Mouse (Mus musculus): ENCODE results near the gene Abca14. TPM values are rescaled to one million over a fixed set of nuclear protein-coding genes. Genes with fewer than 3 reads are reported as not detected.
A peak's percentile ranks its signal among the peaks of the same experiment; 100 is the strongest.

Abca14 gene
- total RNA-seq (2021), result not detected

DNA sequence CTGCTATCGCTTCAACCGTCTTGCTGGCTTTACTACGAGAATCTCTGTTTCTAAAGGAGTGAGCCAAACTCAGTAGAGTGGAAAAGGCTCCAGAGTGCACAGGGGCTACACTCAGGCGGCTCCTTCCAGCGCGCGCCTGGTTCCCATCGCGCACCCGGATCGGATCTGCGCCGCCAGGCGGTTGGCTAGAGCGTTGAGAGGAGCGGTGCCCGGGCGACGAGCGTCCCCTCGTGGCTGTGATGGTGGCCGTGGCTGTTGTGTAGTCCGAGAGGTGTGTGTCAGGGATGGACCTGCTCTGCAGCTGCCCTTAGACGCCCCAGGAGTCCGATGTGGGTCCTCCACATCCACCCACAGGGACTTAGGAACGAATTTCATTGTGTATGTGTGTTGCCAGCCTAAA lies at the start of gene Abca14:
Gene Abca14, plus strand, starts transcription at position 173 of the 400 bp plus-strand sequence.
- intact Hi-C loops (cut with DNase I), result loop anchor here (1.0 to 10.0 kb wide), 5 partner anchors 80 to 529 kb away; partner anchors contain the start of genes Abca15 and Dnah3
- DNase-seq (ENCODE audit: low spot score in 2 of 2), result peak; percentile 86

DNA sequence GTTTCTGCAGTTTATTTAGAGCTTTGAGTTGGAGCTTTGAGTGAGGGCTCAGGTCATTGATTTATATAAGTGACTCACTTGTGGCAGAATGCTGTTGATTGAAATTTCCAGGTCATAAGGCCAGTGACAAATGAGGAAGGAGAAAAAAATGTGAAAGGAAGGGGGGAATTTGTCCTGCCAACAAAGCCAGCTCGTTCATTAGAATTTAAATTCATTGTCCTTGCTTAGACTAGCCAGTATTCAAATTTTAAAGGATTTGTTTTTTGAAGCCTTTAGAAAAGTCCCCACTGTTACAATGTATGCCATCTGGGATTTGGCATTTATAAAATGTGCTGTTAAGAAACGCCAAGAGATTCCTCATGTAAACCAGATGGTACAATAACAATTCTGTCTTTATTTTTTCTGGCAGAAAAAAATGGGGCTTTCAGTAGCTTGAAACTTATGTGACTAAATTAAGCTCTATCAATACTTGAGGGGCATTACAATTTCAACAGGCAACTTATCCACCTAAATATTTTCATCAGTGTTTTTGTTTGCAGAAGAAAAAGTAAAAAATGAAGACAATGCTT lies 46.8 kb upstream of the Abca14 start:
- no peak for DNase-seq (ENCODE audit: low spot score in 2 of 2)
- intact Hi-C loops (cut with DNase I), result no loop called here

DNA sequence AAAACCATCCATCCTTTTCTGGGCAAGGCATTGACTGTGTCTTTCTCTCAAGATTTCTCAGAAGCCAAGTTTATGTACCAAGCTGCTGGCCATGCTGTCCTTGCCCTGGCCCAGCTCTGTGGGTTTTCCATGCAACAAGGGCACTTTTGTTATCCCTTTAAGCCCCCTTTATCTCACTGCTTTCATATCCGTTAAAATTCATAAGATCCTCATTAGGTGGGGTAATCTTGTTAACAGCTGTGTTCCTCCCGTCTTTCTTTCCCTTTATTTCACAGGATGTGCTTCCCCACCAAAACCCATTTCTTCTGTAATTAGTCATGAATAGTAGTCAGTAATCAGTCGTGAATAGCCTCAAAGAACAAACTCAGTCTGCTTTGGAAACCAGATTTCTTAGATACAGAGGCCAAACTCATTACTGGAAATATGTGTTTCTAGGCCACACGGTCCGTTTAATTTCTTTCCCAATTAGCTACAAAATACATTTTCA lies 46.1 kb upstream of the Abca14 start:
- DNase-seq (ENCODE audit: low spot score in 2 of 2), result no peak
- intact Hi-C loops (cut with DNase I), result no loop called here

DNA sequence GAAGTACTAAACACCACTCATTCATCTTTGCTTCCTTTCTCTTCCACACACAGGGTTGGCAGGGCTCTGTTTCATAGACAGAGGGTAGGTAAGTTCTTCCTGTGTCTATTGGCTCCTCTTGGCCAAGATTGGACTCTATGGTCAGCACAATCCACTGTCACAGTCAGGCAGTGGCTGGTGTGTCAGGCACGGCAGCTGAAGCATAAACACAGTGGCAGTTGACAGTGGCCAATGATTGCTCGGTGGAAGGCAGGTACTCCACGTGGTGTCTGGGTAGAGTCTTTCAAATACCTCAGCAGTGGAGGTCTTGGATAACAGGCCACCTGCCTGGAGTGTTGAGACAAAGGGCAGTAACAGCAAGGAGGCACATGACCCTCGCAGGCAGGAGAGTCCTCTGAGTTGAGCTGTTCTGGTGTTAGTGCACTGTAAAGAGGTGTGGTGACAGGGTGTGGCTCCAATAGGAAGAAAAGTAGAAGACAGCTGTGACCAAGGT lies 45.6 kb upstream of the Abca14 start:
- no peak for DNase-seq (ENCODE audit: low spot score in 2 of 2)
- intact Hi-C loops (cut with DNase I), result no loop called here

DNA sequence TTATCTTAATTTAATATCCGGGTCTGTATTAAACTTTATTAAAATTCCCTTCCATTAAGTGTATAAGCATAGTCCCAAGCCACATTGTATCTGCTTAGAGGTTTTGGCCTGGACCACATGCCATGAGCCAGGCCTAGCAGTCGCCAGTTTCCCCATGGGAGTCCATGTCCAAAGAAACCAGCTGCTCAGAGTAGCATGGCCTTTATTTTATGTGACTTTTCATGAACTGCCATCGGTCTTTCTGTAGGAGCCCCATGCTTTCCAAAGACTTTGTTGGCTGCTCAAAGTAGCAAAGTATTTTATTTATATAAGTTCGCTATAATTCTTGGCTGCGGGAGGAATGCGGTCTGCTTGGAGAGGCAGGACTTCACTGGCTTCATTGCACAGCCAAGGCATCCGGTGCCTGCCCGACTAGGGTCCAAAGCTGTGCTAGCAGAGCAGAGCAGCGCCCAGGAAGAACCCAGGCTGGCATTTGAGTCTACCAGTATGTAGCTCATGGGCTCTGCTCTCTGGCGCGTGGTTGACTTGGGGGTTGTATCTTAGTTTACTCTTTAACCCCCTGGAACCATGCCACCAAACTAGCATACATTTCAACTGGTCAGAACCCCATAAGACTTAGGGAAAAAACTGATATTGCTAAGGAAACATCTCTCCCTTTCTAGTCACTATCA lies 40.0 kb upstream of the Abca14 start:
- DNase-seq (ENCODE audit: low spot score in 2 of 2), result no peak
- intact Hi-C loops (cut with DNase I), result no loop called here

DNA sequence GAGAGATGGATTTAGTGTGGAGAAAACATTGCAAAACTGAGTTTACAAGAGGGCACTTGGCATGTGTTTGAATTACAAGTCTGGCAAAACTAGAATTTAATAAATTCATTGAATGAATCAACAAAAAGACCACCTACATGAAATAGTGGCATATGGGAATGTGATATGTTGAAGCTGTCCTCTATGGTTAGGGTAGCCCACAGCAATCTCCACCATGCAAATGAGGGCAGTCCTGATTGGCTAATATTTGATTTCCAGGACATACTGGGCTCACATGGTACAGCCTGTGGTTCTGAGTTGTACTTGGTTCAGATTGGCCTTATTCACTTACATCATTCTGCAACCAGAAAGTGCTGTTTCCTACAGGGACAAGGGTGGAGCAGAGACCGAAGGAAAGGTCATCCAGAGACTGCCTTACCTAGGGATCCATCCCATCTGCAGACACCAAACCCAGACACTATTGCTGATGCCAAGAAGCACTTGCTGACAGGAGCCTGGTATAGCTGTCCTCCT lies 31.5 kb upstream of the Abca14 start:
- no peak for DNase-seq (ENCODE audit: low spot score in 2 of 2)
- intact Hi-C loops (cut with DNase I), result no loop called here

DNA sequence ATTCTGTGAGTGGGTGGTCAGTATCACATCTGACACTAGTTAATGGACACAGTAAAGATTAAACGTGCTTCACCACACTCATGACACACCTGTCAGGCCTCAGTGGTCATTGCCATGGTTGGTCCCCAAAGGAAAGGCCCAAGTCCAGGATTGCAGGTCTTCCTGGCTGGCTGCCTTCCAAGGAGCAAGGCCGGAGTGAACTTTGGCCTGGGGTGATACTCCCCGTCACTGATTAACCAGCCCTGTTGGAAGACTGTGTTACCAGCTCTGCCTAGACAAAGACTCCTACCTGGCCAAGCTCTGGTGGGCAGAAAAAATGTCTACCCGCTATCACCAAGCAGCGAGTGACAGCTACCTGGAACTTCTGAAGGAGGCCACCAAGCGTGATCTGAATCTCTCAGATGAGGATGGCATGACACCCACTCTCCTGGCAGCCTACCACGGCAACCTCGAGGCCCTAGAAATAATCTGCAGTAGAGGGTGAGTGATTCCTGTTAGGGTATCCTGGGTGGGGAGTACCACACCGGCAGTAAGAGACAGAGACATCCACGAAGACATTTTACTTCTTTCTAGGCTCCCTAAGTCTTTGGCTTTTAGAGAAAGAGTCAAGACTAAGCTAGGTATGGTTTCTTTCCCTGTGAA lies 30.0 kb upstream of the Abca14 start, which contains the start of gene Anks4b:
Gene Anks4b, plus strand, starts transcription at position 256 of the 642 bp plus-strand sequence.
- DNase-seq (ENCODE audit: low spot score in 2 of 2), result no peak
- intact Hi-C loops (cut with DNase I), result no loop called here

DNA sequence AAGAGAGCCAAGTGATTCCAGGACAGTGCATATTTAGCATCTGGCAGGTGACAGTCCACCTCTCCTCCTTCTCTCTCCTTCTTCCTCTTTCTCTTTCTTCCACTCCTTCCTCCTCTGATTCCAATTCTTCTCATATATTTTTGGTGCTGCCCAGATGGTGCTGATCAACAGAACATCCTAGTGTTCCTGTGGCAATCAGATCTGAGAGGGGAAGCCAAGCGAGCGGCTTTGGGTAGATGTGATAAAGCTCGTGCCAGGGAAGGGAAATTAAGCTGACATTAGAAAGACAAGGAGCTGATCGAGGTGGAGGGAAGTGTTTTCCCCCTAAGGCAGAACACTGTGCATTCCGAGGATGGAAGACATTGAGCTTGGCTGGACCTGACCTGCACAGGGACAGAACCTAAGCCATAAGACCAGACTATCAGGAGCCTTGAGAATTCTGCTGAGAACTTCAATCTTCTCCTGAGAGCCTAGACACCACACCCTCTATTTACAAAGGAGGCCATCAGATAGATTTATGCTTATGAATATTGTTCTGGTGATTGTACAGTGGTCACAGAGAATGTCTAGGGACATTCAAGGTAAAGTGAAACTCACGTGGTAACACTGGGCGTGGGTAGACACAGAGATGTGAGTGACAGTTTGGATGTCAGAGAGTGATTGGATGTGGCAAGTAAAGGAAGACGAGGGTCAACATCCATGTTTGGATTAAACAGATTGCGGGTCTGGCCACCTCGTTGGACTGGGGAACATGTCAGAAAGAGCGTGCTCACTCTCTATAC lies 28.8 kb upstream of the Abca14 start:
- DNase-seq (ENCODE audit: low spot score in 2 of 2), result no peak
- intact Hi-C loops (cut with DNase I), result no loop called here

DNA sequence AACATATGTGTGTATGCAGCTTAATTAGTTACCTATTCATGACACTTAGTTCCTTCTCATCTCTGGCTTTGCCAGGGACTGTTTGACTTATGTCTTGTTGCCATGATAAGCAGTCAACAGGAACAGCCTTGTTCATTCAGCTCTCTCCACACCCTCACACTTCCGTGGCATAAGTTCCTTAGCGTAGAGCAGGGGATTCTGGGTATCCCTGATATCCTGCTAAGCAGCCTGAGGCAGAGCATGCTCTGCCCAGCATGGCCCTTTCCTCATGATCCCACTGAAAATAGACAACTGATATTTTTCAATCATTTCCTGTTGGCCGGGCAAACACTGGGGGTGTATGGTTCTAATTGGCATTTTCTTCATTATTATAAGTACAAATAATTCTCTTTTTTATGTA lies 26.1 kb upstream of the Abca14 start:
- no peak for DNase-seq (ENCODE audit: low spot score in 2 of 2)
- intact Hi-C loops (cut with DNase I), result no loop called here

DNA sequence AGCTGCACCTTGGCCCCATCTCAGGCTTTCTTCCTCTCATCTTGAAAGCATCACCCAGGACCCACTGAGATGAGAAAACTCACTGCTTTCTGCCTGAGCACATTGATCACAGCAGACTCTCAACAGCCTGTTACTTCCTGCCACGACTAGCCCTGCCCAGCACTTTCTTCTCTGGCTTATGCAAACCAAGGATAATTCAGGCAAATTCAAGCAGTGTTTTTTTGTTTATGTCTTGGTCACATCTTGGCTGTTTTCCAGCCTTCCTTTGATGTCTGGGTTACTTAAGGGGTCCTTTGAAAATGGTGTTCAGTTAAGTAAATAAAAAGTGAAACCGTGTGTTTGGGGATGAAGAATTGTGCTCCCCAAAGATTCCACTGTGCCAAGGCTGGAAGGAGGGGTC lies 24.8 kb upstream of the Abca14 start:
- DNase-seq (ENCODE audit: low spot score in 2 of 2), result no peak
- intact Hi-C loops (cut with DNase I), result no loop called here

DNA sequence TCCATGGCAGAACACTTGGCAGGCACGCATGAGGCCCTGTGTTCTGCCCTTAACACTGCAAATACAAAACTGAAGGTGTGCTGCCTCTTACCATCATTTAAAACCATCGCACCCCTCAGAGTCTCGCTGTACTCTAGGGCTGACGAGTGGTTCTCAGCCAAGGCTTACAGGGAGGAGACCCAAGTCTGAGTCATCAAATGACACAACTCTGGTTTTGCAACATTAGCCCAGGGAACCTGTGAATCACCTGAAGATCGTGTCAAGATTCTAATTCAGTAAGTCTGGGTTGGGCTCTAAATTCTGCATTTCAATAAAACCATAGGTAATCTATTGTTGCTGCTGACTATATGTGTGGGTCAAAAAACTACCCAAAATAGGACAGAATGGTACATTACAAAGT lies 23.2 kb upstream of the Abca14 start:
- no peak for DNase-seq (ENCODE audit: low spot score in 2 of 2)
- intact Hi-C loops (cut with DNase I), result no loop called here

DNA sequence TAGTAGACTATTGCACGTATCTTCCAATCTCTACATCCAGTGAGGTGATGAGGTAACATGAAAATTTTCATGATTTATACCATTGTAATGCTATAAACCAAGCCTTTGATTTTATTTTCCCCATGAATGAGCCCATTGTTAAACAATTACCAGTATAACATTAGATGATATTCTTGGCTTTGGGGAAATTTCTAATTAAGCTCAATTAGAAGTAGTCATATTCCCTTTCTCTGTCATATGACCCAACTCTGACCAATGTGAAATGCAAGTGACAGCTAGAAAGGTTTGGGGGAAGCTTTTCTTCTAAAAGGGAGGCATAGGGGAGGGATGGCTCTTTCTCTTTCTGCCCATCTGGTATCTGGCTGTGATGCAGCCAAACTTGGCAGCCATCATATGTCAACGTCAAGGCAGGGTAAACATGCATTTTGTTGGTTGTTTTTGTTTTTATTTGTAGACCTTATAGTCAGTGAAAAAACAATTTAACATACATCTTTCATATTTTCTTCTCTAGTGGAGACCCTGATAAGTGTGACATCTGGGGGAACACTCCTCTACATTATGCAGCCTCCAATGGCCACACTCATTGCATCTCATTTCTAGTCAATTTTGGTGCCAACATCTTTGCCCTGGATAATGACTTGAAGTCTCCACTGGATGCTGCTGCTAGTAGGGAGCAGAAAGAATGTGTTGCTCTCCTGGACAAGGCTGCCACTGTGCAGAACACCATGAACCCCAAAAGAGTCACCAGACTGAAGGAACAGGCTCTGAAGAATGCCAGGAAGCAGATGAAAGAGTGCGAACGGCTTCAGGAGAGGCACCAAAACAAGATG lies 22.1 kb upstream of the Abca14 start:
- intact Hi-C loops (cut with DNase I), result no loop called here
- no peak for DNase-seq (ENCODE audit: low spot score in 2 of 2)

DNA sequence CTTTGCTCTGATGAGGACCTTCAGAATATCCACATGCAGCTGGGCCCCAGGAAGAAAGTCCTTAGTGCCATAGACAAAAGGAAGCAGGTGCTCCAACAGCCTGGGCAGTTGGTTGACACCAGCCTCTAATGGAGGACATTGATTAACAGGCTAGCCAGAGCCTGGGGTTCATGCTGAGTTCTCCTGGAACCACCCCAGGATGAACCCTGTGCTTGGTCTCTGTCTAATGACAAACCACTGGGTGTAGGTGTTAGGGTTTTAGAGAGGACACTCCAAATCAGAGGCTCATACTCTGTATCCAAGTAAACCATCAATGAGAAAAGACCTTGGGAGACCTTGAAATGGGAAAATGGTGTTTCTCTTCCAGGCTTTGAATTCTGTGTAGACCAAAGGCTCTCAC lies 20.9 kb upstream of the Abca14 start:
- no peak for DNase-seq (ENCODE audit: low spot score in 2 of 2)
- intact Hi-C loops (cut with DNase I), result no loop called here

DNA sequence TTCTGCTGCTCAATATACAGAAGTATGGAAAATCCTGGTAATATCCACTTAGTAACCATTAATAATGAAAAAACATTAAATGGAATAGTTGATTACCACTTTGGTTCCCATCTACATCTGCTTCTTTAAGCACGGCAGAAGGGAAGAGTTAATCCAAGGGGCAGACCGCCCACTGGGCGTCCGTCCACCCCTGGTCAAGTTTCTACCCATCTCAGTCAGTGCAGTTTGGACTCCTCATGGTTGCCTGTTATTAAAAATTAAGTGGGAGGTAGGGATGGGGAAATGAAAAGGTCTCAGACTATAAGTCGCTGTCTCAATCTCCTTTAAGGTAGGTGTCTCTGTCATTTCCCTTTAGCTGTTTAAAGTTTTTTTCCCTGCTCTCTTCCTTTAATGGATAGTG lies 14.8 kb upstream of the Abca14 start:
- intact Hi-C loops (cut with DNase I), result no loop called here
- no peak for DNase-seq (ENCODE audit: low spot score in 2 of 2)

DNA sequence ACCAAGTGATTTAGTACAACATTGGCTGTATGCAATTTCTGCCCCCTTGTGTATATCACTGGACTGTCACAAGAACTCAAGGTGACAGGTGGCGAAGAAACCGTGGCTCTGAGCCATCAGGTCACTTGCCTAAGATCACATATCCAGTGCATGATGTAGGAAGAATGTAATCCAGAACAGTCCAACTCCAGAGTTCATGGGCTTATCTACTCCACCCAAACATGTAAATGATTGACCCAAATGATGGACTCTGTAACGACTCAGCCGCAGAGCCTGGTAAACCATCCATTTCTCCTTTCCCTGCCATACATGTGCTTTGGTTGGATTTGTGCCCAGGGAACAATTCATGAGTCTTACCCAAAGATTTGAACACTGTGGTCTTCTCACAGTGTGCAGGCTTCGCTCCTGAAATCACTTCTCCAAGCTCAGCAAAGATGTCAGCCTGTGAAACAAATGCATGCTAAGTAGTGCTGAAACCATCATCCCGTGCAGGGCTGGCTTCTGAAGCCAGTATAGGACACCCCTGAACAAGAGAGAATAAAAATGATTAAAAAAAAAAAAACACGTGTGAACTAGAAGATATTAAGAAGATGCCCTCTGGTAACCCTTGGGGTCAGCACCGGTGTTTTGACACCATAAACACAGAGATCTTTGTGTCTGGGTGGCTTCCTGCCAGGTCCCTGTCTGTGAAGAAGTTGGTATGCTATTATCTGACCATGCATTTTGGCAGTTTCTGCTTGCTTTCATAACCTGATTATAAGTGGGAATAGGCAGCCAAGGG lies 14.2 kb upstream of the Abca14 start:
- DNase-seq (ENCODE audit: low spot score in 2 of 2), result no peak
- intact Hi-C loops (cut with DNase I), result no loop called here

DNA sequence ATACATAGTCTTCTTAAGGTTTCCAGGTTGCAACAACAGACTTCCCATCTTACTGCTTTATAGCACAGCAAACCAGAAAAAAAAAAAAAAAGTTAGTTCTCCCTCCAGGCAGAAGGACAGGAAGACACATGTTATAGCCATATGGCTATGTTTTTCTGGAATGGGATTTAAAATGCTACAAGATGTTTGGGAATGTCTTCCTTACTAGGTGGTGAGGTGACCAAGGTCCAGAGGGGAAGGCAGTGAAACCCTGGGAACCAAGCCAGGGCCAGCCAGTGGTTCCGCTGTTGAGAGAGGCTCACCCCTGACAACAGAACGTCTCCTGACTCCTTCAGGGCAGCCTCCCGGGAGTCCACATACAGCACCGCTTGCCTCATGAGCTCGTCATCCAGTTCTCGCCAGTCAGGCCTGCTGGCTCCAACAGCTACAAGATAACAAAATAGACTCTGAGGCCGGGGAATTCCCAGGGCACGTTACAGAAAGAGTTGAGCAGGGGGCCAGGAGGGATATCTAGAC lies 13.6 kb upstream of the Abca14 start:
- intact Hi-C loops (cut with DNase I), result no loop called here
- DNase-seq (ENCODE audit: low spot score in 2 of 2), result no peak

DNA sequence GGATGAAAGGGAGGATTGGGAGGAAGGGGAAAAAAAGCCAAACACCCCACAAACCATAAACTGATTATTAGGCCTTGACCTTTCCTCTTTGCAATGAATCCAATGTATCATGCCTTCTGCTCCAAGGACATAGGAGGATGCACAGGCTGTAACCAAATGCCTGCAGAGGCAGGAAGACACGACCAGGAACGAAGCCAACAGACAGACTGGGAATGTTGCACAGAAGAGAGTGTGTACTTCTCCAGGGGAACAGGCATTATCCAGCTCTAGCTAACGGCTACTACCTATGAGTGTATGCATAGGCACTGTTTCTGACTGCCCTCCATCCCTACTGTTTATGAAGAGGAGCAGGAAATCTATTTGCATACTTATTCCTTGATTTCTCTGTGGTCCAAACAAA lies 11.6 kb upstream of the Abca14 start:
- intact Hi-C loops (cut with DNase I), result no loop called here
- DNase-seq (ENCODE audit: low spot score in 2 of 2), result no peak

DNA sequence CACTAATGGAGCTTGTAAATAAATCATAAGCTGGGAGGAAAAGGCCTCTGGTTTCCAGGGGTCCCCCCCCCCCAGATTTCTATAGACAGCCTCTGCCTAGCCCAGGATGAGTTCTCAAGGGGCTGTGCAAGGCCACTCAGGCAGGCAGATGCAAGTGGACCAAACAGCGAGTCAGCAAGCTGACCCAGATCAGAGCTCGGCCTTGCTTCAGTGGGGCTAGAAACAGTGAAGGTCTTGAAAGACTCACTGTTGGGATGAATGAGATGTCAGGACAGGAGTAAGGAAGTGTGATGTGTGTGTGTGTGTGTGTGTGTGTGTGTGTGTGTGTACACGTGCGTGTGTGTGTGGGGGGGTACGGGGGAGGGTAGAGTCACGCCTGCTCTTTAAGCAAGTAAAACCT lies 10.9 kb upstream of the Abca14 start:
- intact Hi-C loops (cut with DNase I), result no loop called here
- no peak for DNase-seq (ENCODE audit: low spot score in 2 of 2)

All from left cerebral cortex, postnatal 36 days (tissue).